In genomic region chr3:86689305-86689704, GRCm38 (mm10) we compare ENCODE assay signal across 9 mouse cellular contexts.
DNase-seq lines count a peak whose midpoint lies in the region; ATAC-seq and TF ChIP-seq lines count a peak whose summit lies in the region.
"Had no signal": no experiment of that assay in that cellular context is flagged by ENCODE, and none has a peak within 500 bp of the region (broad histone marks: within the 10 kb centered on the region; RNA-seq: fewer than 3 reads in every experiment).

No protein-coding gene starts in this region.

- ATAC-seq in heart, embryonic 14.5 days (ENCODE audit: insufficient number of reproducible peaks, insufficient read depth, low FRiP score, low read depth) = no peak
- no peak for ATAC-seq in hindbrain, postnatal 0 days
- ATAC-seq in kidney, embryonic 16.5 days (ENCODE audit: low FRiP score, low TSS enrichment) = no peak
- ATAC-seq in liver, embryonic 11.5 days (replicated peaks; ENCODE audit: low FRiP score) = no peak

- H3K36me3 ChIP-seq in heart, embryonic 14.5 days (ENCODE audit: control insufficient read depth, insufficient read depth, low read length) = no peaks in the 10 kb centered on the region
- H3K36me3 ChIP-seq in hindbrain, postnatal 0 days (ENCODE audit: insufficient read depth, low read length) = no peaks in the 10 kb centered on the region
- no peaks in the 10 kb centered on the region for H3K36me3 ChIP-seq in kidney, embryonic 16.5 days (ENCODE audit: insufficient read depth, low read length)
- H3K36me3 ChIP-seq in liver, embryonic 11.5 days (ENCODE audit: control insufficient read depth, insufficient read depth, low read length) = no peaks in the 10 kb centered on the region
- H3K36me3 ChIP-seq: forebrain, embryonic 12.5 days had no signal

- DNase-seq in heart, postnatal 36 days = no peak
- DNase-seq in cerebellum, adult 2 months = peak; percentile 35 to 41
- peak; percentile 38 for DNase-seq in hindbrain, postnatal 0 days (ENCODE audit: low spot score)
- no peak for DNase-seq in layer of hippocampus, adult 9-11 months
- DNase-seq in liver, embryonic 11.5 days (ENCODE audit: low spot score) = no peak

- TF ChIP-seq POLR2A in cerebellum, adult 2 months (IDR thresholded peaks at IDR 0.05; ENCODE audit: borderline replicate concordance, insufficient read depth, low read length) = no peak
- no peak for TF ChIP-seq POLR2A in olfactory bulb, adult 2 months (IDR thresholded peaks at IDR 0.05; ENCODE audit: insufficient read depth, low read depth, low read length)

- peak overlapping the region; percentile 45; the same call in 1 of the 2 replicates for H3K4me2 ChIP-seq in heart, embryonic 14.5 days (ENCODE audit: low read length)
- H3K4me2 ChIP-seq in hindbrain, postnatal 0 days (ENCODE audit: low read depth, low read length) = peak overlapping the region; percentile 16; the same call in 1 of the 2 replicates
- H3K4me2 ChIP-seq in kidney, embryonic 16.5 days (replicated peaks; ENCODE audit: low read depth, low read length) = no peak overlapping the region
- H3K4me2 ChIP-seq in liver, embryonic 11.5 days = no peak overlapping the region
- H3K4me2 ChIP-seq: forebrain, embryonic 12.5 days had no signal

- no peak overlapping the region for H3K27ac ChIP-seq in heart, embryonic 14.5 days (replicated peaks in 1 of 2; ENCODE audit: control insufficient read depth in 1 of 2, insufficient read depth in 1 of 2, low read depth in 2 of 2, low read length in 2 of 2)
- no peak overlapping the region for H3K27ac ChIP-seq in cerebellum, adult 2 months (ENCODE audit: insufficient read depth, low read length)
- H3K27ac ChIP-seq in hindbrain, postnatal 0 days = no peak overlapping the region
- H3K27ac ChIP-seq in olfactory bulb, adult 2 months (ENCODE audit: insufficient read depth, low read depth, low read length) = peak overlapping the region; percentile 76
- no peak overlapping the region for H3K27ac ChIP-seq in kidney, embryonic 16.5 days (ENCODE audit: low read length)
- no peak overlapping the region for H3K27ac ChIP-seq in liver, embryonic 11.5 days (ENCODE audit: low read depth, low read length)
- H3K27ac ChIP-seq: forebrain, embryonic 12.5 days had no signal

- H3K9me3 ChIP-seq in heart, embryonic 14.5 days (ENCODE audit: control insufficient read depth, low read length) = no peaks in the 10 kb centered on the region
- no peaks in the 10 kb centered on the region for H3K9me3 ChIP-seq in hindbrain, postnatal 0 days (ENCODE audit: low read length)
- no peaks in the 10 kb centered on the region for H3K9me3 ChIP-seq in kidney, embryonic 16.5 days (ENCODE audit: low read length)
- H3K9me3 ChIP-seq in liver, embryonic 11.5 days (ENCODE audit: control insufficient read depth, low read length) = no peaks in the 10 kb centered on the region
- H3K9me3 ChIP-seq: forebrain, embryonic 12.5 days had no signal

- peaks cover 36% of the 10 kb centered on the region for H3K27me3 ChIP-seq in heart, embryonic 14.5 days (ENCODE audit: control insufficient read depth, insufficient read depth, low read length)
- no peaks in the 10 kb centered on the region for H3K27me3 ChIP-seq in cerebellum, adult 2 months (ENCODE audit: control insufficient read depth, insufficient read depth, low read length)
- no peaks in the 10 kb centered on the region for H3K27me3 ChIP-seq in hindbrain, postnatal 0 days (ENCODE audit: insufficient read depth, low read length)
- H3K27me3 ChIP-seq in kidney, embryonic 16.5 days (ENCODE audit: insufficient read depth, low read length) = no peaks in the 10 kb centered on the region
- no peaks in the 10 kb centered on the region for H3K27me3 ChIP-seq in liver, embryonic 11.5 days (replicated peaks; ENCODE audit: control insufficient read depth, insufficient read depth, low read length)

- 14% methylated on average over 7 of the region's 7 CpGs for WGBS in heart, embryonic 14.5 days
- 20% methylated on average over 7 of the region's 7 CpGs for WGBS in cerebellum, adult 2 months
- 16% methylated on average over 7 of the region's 7 CpGs for WGBS in hindbrain, postnatal 0 days
- 12% methylated on average over 7 of the region's 7 CpGs for WGBS in olfactory bulb, adult 2 months
- 34% methylated on average over 7 of the region's 7 CpGs for WGBS in kidney, embryonic 16.5 days
- WGBS in liver, embryonic 11.5 days = 37% methylated on average over 7 of the region's 7 CpGs

- intact Hi-C loops in heart, postnatal 36 days (cut with DNase I) = no loop called here

- H3K4me3 ChIP-seq in heart, embryonic 14.5 days (ENCODE audit: control insufficient read depth in 1 of 2, insufficient read depth in 1 of 2, low read depth in 1 of 2, low read length in 2 of 2) = no peak overlapping the region
- peak overlapping the region; percentile 14 for H3K4me3 ChIP-seq in cerebellum, adult 2 months (replicated peaks; ENCODE audit: insufficient read depth, low read depth, low read length)
- H3K4me3 ChIP-seq in hindbrain, postnatal 0 days (ENCODE audit: low read length) = no peak overlapping the region
- H3K4me3 ChIP-seq in olfactory bulb, adult 2 months (ENCODE audit: insufficient read depth, low read depth, low read length) = no peak overlapping the region; the same call in 1 of the 2 replicates
- H3K4me3 ChIP-seq in kidney, embryonic 16.5 days (ENCODE audit: low read length) = no peak overlapping the region
- H3K4me3 ChIP-seq in liver, embryonic 11.5 days (ENCODE audit: low read depth, low read length) = no peak overlapping the region
- H3K4me3 ChIP-seq: forebrain, embryonic 12.5 days had no signal

- peaks cover 3 to 15% of the 10 kb centered on the region in 2 experiments for H3K4me1 ChIP-seq in heart, embryonic 14.5 days (ENCODE audit: control insufficient read depth in 2 of 2, insufficient read depth in 2 of 2, low read length in 2 of 2)
- H3K4me1 ChIP-seq in cerebellum, adult 2 months (ENCODE audit: control insufficient read depth, insufficient read depth, low read length) = peaks cover 5% of the 10 kb centered on the region; the same call in 1 of the 2 replicates
- H3K4me1 ChIP-seq in hindbrain, postnatal 0 days (ENCODE audit: insufficient read depth, low read length) = 0 out of 2 replicates have a peak, but pooled peaks cover 10% of the 10 kb centered on the region
- H3K4me1 ChIP-seq in olfactory bulb, adult 2 months (ENCODE audit: control insufficient read depth, insufficient read depth, low read length) = peaks cover 3% of the 10 kb centered on the region
- no peaks in the 10 kb centered on the region for H3K4me1 ChIP-seq in kidney, embryonic 16.5 days (ENCODE audit: insufficient read depth, low read length)
- no peaks in the 10 kb centered on the region for H3K4me1 ChIP-seq in liver, embryonic 11.5 days (replicated peaks; ENCODE audit: control insufficient read depth, insufficient read depth, low read length)

- no peak; the same call in 1 of the 2 replicates for TF ChIP-seq CTCF in cerebellum, adult 2 months (IDR thresholded peaks at IDR 0.05; ENCODE audit: borderline replicate concordance, insufficient read depth, low read depth, low read length)
- peak; percentile 26; the same call in 1 of the 2 replicates for TF ChIP-seq CTCF in hindbrain, postnatal 0 days (IDR thresholded peaks at IDR 0.05; ENCODE audit: low read depth)
- TF ChIP-seq CTCF in olfactory bulb, adult 2 months (IDR thresholded peaks at IDR 0.05; ENCODE audit: insufficient read depth, low read depth, low read length) = no peak

- no peak overlapping the region for H3K9ac ChIP-seq in heart, embryonic 14.5 days (ENCODE audit: low read length)
- no peak overlapping the region; the same call in 1 of the 2 replicates for H3K9ac ChIP-seq in hindbrain, postnatal 0 days (replicated peaks; ENCODE audit: low read length)
- H3K9ac ChIP-seq in kidney, embryonic 16.5 days (replicated peaks; ENCODE audit: low read length) = no peak overlapping the region
- H3K9ac ChIP-seq in liver, embryonic 11.5 days (ENCODE audit: low read depth, low read length) = no peak overlapping the region
- H3K9ac ChIP-seq: forebrain, embryonic 12.5 days had no signal

Comparison
In these comparisons a context has a peak if more than half of its experiments do, and no peak if none do; other contexts are left out.
1. H3K4me2 ChIP-seq: peak in heart, embryonic 14.5 days (single experiment) and hindbrain, postnatal 0 days (single experiment); none in kidney, embryonic 16.5 days (single experiment) and liver, embryonic 11.5 days (single experiment).
2. DNase-seq: peak in cerebellum, adult 2 months (2 of 2) and hindbrain, postnatal 0 days (single experiment); none in heart, postnatal 36 days (0 of 2), layer of hippocampus, adult 9-11 months (single experiment) and liver, embryonic 11.5 days (single experiment).